Mouse (Mus musculus): ENCODE results near the gene Uqcr10.
"Not testable (repeated sequence)": the region's sequence is repeated elsewhere in the genome, so short reads cannot be mapped to it uniquely, and the experiment has no call there.

DNA sequence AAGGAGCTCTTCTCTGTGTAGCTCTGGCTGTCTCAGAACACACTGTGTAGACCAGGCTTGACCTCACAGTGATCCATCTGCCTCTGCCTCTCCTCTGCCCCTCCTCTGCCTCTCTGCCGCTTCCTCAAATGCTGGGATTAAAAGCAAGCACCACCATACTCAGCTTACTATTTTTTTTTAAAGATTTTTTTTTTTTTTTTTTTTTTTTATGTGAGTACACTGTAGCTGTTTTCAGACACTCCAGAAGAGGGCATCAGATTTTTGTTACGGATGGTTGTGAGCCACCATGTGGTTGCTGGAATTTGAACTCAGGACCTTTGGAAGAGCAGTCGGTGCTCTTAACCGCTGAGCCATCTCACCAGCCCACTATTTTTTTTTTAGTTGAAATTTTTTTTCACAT, 6.0 kb upstream of the Uqcr10 start:
- TF ChIP-seq CTCF (conservative IDR thresholded peaks at IDR 0.05; ENCODE audit: low read length); POU5F1 (IDR thresholded peaks at IDR 0.05; ENCODE audit: borderline replicate concordance, low read length); NANOG (IDR thresholded peaks at IDR 0.05; ENCODE audit: borderline replicate concordance, low read length): not testable (repeated sequence)
